Mouse (Mus musculus): ENCODE data around the gene Lcn9. TPM values are rescaled to one million over a fixed set of nuclear protein-coding genes. Genes with fewer than 3 reads are reported as not detected.
"Not testable (repeated sequence)": the region's sequence is repeated elsewhere in the genome, so short reads cannot be mapped to it uniquely, and the experiment has no call there.

Lcn9 gene
- polyA plus RNA-seq, 1 experiment from 2014 or later: not detected

DNA sequence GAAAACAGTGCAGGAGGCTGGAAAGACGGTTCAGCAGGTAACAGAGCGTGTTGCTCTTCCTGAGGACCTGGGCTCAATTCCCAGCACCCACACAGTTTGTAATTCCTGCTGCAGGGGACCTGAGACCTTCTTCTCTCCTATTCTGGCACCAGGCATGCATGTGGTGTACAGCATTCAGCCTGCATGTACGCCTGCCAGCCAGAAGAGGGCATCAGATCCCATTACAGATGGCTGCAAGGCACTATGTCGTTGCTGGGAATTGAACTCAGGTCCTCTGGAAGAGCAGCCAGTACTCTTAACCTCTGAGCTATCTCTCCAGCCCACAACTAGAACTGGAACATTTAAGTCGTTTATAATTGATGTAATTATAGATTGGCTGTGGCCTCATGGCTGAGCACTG, 9.6 kb upstream of the Lcn9 start:
- Histone ChIP-seq H3K9me3 (no peaks in the 10 kb centered on the region), H3K4me1 (no peaks in the 10 kb centered on the region), H3K36me3 (no peaks in the 10 kb centered on the region), H3K4me3 (no peak overlapping the region), H3K27me3 (ENCODE audit: insufficient read depth, poor library complexity, severe bottlenecking) (peaks cover 6% of the 10 kb centered on the region; the same call in 1 of the 2 replicates), H3K27ac (no peak overlapping the region)
- WGBS: 70% methylated on average over 5 of the region's 5 CpGs
- DNase-seq (ENCODE audit: low spot score): no peak

- not testable (repeated sequence) for H3K27ac ChIP-seq; H3K36me3 ChIP-seq; H3K9me3 ChIP-seq; H3K4me3 ChIP-seq; H3K27me3 ChIP-seq (ENCODE audit: insufficient read depth, poor library complexity, severe bottlenecking); DNase-seq (ENCODE audit: low spot score); H3K4me1 ChIP-seq
- 73% methylated on average over 1 of the region's 1 CpGs for WGBS
Observed at GRCm38 (mm10) chr2:25815748-25816147, 7.2 kb upstream of the Lcn9 start, which contains the start of gene Glt6d1. Glt6d1 (minus strand) TSS chr2:25815848.

GRCm38 (mm10) chr2:25824751-25825150, 1.8 kb downstream of the Lcn9 start:
- H3K9me3 ChIP-seq: no peaks in the 10 kb centered on the region
- H3K4me1 ChIP-seq: no peaks in the 10 kb centered on the region
- H3K4me3 ChIP-seq: no peak overlapping the region
- DNase-seq (ENCODE audit: low spot score): no peak
- H3K27ac ChIP-seq: no peak overlapping the region
- no peaks in the 10 kb centered on the region for H3K36me3 ChIP-seq
- 78% methylated on average over 3 of the region's 3 CpGs for WGBS
- no peaks in the 10 kb centered on the region for H3K27me3 ChIP-seq (ENCODE audit: insufficient read depth, poor library complexity, severe bottlenecking)

GRCm38 (mm10) chr2:25828344-25828947, 5.5 kb downstream of the Lcn9 start:
- Histone ChIP-seq H3K9me3 (no peaks in the 10 kb centered on the region), H3K4me1 (no peaks in the 10 kb centered on the region), H3K36me3 (no peaks in the 10 kb centered on the region), H3K27ac (no peak overlapping the region), H3K4me3 (no peak overlapping the region), H3K27me3 (ENCODE audit: insufficient read depth, poor library complexity, severe bottlenecking) (no peaks in the 10 kb centered on the region; the same call in 1 of the 2 replicates)
- DNase-seq (ENCODE audit: low spot score): no peak
- WGBS: 71% methylated on average over 8 of the region's 8 CpGs

DNA sequence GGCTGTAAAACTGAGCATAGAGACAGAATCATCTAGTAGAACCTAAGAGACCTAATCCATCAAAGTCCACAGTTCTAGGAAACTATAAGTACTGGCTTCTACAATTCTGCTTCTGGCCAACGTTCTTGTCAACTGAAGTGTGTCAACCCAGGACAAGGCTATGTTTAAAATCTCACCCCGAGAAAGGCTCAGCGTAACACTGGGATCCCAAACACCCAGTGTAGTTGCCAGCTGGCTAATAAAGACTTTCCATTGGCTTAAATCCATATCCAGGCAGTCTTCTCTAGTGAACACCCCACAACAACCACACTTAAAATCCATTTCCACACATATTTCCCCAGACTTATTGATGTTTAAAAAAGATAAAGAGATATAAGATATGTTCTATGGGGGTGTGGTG, 7.8 kb downstream of the Lcn9 start:
- Histone ChIP-seq H3K36me3 (no peaks in the 10 kb centered on the region), H3K27me3 (ENCODE audit: insufficient read depth, poor library complexity, severe bottlenecking) (peaks cover 4% of the 10 kb centered on the region; the same call in 1 of the 2 replicates), H3K9me3 (no peaks in the 10 kb centered on the region), H3K4me3 (no peak overlapping the region), H3K4me1 (no peaks in the 10 kb centered on the region), H3K27ac (no peak overlapping the region)
- 77% methylated on average over 3 of the region's 3 CpGs for WGBS
- no peak for DNase-seq (ENCODE audit: low spot score)

GRCm38 (mm10) chr2:25836291-25836690, 13.3 kb downstream of the Lcn9 start:
- H3K36me3 ChIP-seq: no peaks in the 10 kb centered on the region
- H3K9me3 ChIP-seq: no peaks in the 10 kb centered on the region
- peaks cover 18% of the 10 kb centered on the region; the same call in 1 of the 2 replicates for H3K27me3 ChIP-seq (ENCODE audit: insufficient read depth, poor library complexity, severe bottlenecking)
- H3K4me3 ChIP-seq: no peak overlapping the region
- no peak overlapping the region for H3K27ac ChIP-seq
- WGBS: 44% methylated on average over 5 of the region's 5 CpGs
- no peaks in the 10 kb centered on the region for H3K4me1 ChIP-seq
- no peak for DNase-seq (ENCODE audit: low spot score)

GRCm38 (mm10) chr2:25842161-25842560, 19.2 kb downstream of the Lcn9 start:
- Histone ChIP-seq H3K4me3 (no peak overlapping the region), H3K9me3 (no peaks in the 10 kb centered on the region), H3K36me3 (no peaks in the 10 kb centered on the region), H3K4me1 (no peaks in the 10 kb centered on the region), H3K27ac (no peak overlapping the region), H3K27me3 (ENCODE audit: insufficient read depth, poor library complexity, severe bottlenecking) (peaks cover 25% of the 10 kb centered on the region; the same call in 1 of the 2 replicates)
- DNase-seq (ENCODE audit: low spot score): no peak
- 71% methylated on average over 4 of the region's 4 CpGs for WGBS

DNA sequence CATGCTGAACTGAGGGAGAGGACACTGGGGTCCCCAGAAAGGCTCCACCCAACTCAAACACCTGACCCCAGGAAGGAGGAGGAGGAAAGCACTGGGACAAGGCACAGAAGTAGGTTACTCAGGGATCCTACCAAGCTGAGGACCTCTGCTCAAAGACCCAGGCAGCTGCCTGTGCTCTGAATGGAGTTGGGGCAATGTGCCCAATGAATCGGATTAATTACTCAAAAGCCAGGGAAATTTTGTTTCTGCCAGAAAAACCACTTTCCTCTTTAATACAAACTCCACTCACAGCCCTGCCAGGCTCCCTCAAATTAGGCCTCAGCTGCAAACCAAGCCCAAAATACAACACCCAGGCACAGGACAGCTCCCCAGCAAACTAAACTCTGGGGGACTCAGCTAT, 19.8 kb downstream of the Lcn9 start:
- H3K4me1 ChIP-seq: no peaks in the 10 kb centered on the region

DNA sequence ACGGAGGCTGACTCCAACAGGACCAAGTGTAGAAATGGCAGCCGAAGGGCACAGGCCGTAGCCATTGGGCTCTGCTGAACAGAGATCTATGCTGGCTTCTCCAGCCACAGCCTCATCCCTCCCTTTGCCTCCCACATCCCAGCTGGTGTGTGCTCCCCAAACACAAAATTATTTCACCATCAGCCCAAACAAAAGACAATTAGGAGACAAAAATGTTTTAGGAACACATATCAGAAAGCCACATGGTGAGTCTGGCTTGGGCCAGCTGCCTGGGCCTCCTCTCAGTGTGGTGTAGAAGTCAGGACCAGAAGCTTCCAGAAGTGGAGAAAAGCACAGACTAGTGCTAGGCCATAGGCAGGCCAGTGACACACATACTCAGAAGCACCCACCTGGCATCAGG, 21.1 kb downstream of the Lcn9 start:
- H3K27ac ChIP-seq: no peak overlapping the region
- peaks cover 24% of the 10 kb centered on the region; the same call in 1 of the 2 replicates for H3K27me3 ChIP-seq (ENCODE audit: insufficient read depth, poor library complexity, severe bottlenecking)
- 81% methylated on average over 3 of the region's 3 CpGs for WGBS

More for the DNA sequence above, 19.8 kb downstream of the Lcn9 start:
- Histone ChIP-seq H3K27ac (no peak overlapping the region), H3K27me3 (ENCODE audit: insufficient read depth, poor library complexity, severe bottlenecking) (peaks cover 27% of the 10 kb centered on the region; the same call in 1 of the 2 replicates), H3K36me3 (no peaks in the 10 kb centered on the region), H3K9me3 (no peaks in the 10 kb centered on the region), H3K4me3 (no peak overlapping the region)
- DNase-seq (ENCODE audit: low spot score): no peak
- WGBS: 86% methylated on average over 1 of the region's 1 CpGs

DNA sequence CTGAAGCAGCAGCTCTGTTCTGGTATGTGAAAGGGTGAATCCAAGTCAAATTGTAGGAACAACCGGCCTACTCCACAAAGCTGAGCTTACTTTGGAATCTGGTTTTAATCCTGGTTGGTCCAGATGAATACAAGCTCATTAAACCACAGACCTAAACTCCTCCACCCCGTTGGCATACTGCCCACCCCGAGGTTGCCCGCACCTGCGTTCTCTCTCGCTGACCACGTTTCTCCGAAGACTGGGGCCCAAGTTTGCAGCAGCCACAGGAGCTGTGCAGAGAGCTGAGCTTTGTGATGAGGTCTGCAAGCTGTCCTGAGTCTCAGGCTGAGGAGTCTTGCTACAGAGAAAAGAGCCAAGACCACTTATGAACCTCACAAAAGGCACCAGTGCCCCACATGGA, 23.6 kb downstream of the Lcn9 start:
- no peaks in the 10 kb centered on the region for H3K4me1 ChIP-seq
- H3K36me3 ChIP-seq: no peaks in the 10 kb centered on the region
- WGBS: 85% methylated on average over 8 of the region's 8 CpGs
- H3K4me3 ChIP-seq: no peak overlapping the region
- no peaks in the 10 kb centered on the region for H3K9me3 ChIP-seq
- H3K27me3 ChIP-seq (ENCODE audit: insufficient read depth, poor library complexity, severe bottlenecking): peaks cover 16% of the 10 kb centered on the region; the same call in 1 of the 2 replicates
- H3K27ac ChIP-seq: no peak overlapping the region
- no peak for DNase-seq (ENCODE audit: low spot score)

More for the DNA sequence above, 21.1 kb downstream of the Lcn9 start:
- Histone ChIP-seq H3K4me3 (no peak overlapping the region), H3K9me3 (no peaks in the 10 kb centered on the region), H3K4me1 (no peaks in the 10 kb centered on the region), H3K36me3 (no peaks in the 10 kb centered on the region)
- no peak for DNase-seq (ENCODE audit: low spot score)

- 78% methylated on average over 16 of the region's 16 CpGs for WGBS
- Histone ChIP-seq H3K9me3 (no peaks in the 10 kb centered on the region), H3K27me3 (ENCODE audit: insufficient read depth, poor library complexity, severe bottlenecking) (peaks cover 16% of the 10 kb centered on the region; the same call in 1 of the 2 replicates), H3K4me1 (no peaks in the 10 kb centered on the region), H3K27ac (no peak within 1 kb of the TSS), H3K4me3 (no peak within 1 kb of the TSS), H3K36me3 (no peaks in the 10 kb centered on the region)
- DNase-seq (ENCODE audit: low spot score): no peak
Observed at GRCm38 (mm10) chr2:25847226-25847625, 24.3 kb downstream of the Lcn9 start, which contains the start of gene Sohlh1. Sohlh1 (minus strand) TSS chr2:25847248.

GRCm38 (mm10) chr2:25850330-25850729, 27.4 kb downstream of the Lcn9 start:
- Histone ChIP-seq H3K27me3 (ENCODE audit: insufficient read depth, poor library complexity, severe bottlenecking) (peaks cover 9% of the 10 kb centered on the region; the same call in 1 of the 2 replicates), H3K36me3 (no peaks in the 10 kb centered on the region), H3K27ac (no peak overlapping the region), H3K9me3 (no peaks in the 10 kb centered on the region), H3K4me3 (no peak overlapping the region), H3K4me1 (no peaks in the 10 kb centered on the region)
- WGBS: 17% methylated on average over 4 of the region's 4 CpGs
- no peak for DNase-seq (ENCODE audit: low spot score)

DNA sequence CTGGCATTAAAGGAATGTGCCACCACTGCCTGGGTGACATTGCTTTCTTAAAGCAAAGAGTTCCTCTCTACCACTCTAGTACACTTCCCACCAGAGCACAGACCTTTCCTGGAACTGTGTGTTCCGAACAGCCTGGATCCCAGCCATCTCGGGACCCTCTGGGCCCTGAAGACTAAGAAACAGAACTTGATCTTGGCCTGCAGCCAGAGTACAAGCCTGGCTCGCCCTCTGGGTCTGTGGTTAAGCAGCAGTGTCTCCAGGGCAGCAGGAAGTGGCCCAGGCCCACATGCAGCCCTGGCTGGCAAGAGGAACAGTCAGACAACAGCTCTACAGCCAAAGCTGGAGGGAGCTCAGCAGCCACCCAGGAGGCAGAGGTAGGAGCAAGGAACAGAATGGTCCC, 29.7 kb downstream of the Lcn9 start:
- Histone ChIP-seq H3K4me3 (no peak overlapping the region), H3K27me3 (ENCODE audit: insufficient read depth, poor library complexity, severe bottlenecking) (peaks cover 5% of the 10 kb centered on the region; the same call in 1 of the 2 replicates), H3K9me3 (no peaks in the 10 kb centered on the region), H3K36me3 (no peaks in the 10 kb centered on the region), H3K27ac (no peak overlapping the region), H3K4me1 (no peaks in the 10 kb centered on the region)
- DNase-seq (ENCODE audit: low spot score): no peak
- WGBS: 45% methylated on average over 3 of the region's 3 CpGs

All from heart, embryonic 10.5 days (tissue).